Mouse (Mus musculus): ENCODE measurements at regions not wholly inside any gene's neighbourhood (a gene's known extent, or its start where the extent isn't known, plus 50 kb on each side); places are given as distances from the start of the nearest gene placed in this dataset.

DNA sequence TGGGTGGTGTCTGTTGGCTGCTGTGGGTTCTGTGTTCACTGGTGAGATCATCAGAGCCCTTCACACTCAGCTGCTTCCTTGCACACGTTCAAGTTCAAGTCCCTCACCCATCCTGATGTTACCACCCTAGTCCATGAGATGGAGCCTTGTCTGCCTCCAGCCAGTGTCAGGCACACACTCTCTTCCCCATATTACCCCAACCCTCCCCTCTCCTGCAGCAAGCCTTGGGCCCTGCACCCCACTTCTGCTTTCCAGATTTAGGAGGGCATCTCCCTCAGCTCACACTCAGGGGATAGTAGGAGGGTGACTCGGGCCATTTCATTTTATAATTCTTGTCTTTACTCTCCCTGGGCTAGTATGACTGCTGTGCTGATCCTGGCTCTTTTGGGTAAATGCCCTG, 288.7 kb upstream of the Eef2kmt start:
- TF ChIP-seq CTCF (IDR thresholded peaks at IDR 0.05; ENCODE audit: insufficient read depth, low read depth, low read length) (no peak), POLR2A (IDR thresholded peaks at IDR 0.05; ENCODE audit: insufficient read depth, low read depth, low read length) (no peak)
